Mouse (Mus musculus) thymus, postnatal 4 days (tissue): ENCODE results near the gene Megf11.

Experiments
- DNase-seq: peaks from one replicate; pipeline ENCODE4 v3.0.0; 2021

Gene Megf11

DNA sequence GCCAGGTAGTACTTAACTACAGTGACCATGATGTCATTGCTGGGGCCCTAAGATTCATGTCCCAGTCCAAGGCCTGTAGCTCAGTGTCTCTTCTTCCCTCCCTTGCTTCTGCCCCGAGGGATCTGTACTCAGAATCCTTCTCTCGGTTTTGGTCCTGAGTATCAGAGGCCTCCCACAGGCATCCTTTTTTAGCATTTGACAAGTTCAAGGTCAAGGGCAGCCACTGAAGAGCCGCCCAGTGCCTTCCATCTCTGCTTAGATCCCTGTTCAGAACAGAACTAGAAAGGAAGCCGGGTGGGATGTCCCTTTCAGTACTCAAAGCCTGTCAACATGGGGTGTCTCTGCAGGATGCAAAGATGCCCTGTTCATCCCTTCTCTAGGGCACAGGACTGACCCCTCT lies 185.0 kb downstream of the Megf11 start:
- DNase-seq, result no peak

DNA sequence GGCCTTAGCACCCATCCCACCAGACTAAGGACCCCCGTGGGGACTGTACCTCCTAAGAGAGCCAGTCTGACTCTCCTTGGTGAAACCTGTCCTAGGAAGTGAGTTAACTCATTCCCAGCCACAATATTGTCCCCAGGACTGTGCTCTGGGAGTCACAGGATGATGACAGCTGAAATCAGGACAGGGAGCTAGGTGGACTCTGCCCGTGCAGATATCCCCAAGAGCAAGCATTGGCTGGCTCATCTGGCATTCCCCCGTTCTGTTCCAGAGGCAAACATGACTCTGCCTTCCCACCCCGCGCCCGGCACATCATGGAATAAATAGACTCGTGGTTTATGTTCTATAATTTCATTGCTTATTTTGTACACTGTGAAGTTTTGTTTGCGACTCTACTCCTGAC lies 185.7 kb downstream of the Megf11 start:
- no peak for DNase-seq

DNA sequence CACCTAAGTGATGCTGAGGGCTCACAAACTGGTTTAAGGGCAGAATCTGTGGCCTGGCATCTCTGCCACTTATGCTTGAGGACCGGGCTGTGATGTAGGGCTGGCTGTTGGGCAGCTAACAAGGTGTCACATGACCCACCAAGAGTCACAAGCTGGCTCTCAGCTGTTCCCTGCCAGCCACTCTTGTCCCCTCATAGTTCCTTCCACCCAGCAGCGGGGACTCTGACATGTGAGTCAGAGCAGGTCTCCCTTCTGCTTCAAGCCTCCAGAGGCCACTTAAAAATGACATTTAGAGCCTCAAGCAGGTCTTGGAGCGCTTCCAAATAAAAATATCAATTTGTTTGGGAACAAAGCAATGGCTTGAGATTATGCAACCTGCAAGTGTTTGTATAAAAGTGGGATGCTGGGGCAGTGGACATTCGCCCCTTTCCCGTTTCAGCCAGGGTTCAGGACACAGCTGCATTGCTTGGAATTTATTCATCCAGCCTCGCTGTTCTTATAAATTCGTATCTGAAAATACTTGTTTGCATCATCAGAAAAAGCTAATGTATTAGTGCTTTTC lies 187.3 kb downstream of the Megf11 start:
- no peak for DNase-seq

DNA sequence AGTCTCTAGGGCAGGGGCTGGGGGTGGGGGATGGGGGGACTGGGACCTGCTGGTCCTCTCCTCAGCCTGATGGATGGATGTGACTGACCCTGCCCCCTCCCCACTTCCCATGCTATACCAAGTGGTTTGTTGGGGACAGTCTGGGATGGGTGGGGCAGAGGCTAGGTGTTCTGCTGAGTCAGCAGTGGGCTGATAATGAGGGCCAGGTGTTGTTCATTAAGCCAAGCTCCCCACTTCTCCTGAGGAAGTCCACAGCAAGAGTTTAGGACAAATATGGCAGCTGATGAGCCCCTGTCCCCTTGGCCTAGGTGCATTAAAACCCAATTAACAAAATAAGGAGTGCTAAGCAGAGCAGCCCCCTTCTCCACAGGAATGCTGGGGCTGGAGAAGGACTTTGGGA lies 190.2 kb downstream of the Megf11 start:
- DNase-seq, result no peak

DNA sequence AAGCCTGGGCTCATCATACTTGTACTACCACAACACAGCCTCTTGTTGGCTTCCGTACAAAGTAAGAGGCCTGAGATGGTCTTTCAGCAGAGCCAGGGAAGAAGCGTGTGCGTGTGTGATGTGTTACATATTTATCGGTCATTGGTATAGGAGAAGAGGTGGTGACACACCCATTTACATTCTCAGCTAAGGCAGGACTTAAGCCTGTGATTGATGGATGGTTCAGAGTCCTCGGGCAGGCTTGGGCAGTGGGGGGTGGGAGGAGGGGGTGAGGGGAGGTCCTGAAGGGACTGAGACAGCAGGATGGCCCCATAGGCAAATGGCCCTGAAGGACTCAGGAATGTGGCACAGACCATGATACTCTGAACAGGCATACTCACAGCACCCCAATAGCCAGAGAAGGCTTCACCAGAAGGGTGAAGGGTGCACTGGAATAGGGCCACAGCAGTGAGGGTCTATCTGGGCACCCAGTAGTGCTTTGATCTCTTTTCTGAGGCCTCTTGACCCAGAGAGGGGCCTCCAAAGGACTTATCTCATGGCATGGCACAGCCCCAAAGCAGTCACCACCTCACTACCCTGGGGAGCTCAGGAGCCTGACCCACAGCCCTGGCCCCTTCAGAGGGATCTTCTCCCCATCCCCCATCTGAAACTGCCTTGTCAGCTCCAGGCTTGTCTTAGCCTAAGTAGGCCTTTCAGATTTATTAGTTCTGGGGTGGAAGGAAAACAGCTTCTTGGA lies 190.9 kb downstream of the Megf11 start:
- DNase-seq, result no peak

DNA sequence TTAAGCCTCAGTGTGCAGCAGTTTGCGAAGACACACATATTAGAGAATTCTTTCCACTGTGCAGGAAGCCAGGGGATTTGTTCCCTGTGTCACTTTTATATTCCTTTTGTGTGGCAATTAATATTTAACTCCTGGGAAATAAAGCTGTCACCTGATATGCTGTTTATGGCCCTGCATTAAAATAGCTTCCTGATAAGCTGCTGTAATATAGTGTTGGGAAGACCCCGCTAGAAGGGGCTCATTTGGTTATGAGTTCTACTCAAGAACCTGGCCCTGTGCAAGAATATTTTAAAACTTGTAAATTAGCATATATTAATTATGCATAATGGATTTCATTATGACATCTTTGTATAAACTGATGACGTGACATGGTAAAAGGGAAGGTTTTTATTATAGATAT lies 191.7 kb downstream of the Megf11 start:
- no peak for DNase-seq

DNA sequence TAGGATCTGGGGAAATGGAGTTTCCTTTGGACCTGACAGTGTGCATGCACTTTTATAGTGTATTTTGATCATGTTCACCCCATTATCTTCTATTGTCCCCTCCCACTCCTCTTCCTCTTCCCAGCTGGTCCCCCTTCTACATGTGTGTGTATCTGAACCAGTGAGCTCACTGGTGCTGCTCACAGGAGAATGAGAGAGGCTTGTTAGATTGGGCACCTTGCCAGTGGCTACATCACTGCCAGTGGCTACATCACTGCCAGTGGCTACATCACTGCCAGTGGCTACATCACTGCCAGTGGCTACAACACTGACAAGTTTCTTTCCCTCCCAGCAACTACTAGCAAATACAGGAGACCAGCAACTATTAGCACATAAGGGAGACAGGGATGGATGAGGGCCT lies 192.6 kb downstream of the Megf11 start:
- no peak for DNase-seq

DNA sequence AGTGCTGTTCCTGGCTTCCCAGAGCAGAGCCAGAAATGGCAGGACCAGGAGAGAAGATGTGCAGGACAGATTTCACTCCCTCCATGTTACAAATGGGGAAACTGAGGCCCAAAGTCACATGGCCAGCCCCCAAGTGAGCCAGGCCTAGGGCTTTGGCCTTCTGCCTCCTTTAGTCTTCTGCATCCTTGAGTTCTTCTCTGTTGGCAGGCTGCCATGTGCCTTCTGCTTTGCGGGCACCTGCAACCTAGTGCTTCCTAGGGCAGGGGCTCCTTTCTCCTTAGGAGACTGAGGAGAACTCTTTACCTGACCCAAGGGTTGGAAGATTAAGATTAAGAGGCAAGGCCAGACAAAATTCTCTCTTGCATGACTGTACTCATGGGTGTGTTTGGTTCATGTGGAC lies 193.9 kb downstream of the Megf11 start:
- no peak for DNase-seq

DNA sequence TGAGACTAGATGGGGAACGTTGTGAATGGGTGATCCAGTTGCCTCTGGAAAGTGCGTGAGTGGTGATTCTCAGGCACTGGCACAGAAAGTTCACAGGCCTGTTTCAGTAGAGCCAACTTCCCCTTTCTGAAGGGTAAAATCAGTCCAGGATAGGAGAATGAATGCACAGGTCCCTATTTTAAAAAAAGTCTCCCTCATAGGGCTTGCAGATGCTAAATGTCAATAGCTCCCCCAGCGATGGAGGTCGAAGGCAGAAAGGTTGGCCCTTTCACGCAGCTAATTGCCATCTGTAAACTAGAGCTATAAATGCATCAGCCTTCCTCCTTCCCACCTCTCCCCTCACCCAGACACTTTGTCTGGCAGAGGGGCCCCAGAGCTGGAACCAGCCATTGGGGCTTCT lies 200.9 kb downstream of the Megf11 start:
- DNase-seq, result no peak

DNA sequence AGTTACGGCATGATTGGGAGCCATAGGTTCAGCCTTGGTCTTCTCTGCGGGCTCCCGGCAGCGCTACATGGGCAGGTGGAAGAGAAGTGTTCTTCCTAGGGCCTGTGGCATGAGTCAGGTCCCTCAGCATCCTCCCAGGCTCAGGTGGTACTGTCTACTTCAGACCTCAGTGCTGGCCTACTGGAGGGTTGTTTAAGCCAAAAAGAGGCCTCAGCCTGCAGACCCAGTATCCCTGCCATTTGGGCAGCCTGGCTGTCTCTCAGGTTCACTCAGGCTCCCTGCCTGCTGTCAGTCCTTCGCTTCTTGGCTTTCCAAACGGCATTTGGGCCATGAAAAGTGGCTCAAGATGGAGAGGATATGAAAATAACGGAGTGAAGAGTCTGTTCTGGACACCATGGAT lies 202.6 kb downstream of the Megf11 start:
- no peak for DNase-seq

DNA sequence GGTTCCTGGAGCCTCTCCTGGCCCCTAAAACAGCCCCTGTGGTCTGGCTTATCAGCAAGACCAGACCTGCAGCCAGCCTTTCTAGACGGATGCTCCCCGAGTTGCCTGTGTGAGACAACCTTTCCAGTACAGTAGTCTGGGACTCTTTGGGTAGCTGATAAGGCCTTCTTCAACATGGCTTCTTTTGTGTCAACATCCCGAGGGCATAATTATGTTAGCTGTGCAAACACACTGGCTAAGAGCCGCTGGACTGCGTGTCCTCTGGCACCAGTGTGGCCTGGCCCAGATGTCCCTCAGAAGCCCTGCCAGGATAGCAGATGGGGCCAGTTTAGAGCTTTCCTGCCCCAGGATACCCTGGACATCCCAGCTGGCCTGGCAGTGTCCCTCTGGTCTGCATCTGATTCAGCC lies 205.2 kb downstream of the Megf11 start:
- DNase-seq, result no peak

DNA sequence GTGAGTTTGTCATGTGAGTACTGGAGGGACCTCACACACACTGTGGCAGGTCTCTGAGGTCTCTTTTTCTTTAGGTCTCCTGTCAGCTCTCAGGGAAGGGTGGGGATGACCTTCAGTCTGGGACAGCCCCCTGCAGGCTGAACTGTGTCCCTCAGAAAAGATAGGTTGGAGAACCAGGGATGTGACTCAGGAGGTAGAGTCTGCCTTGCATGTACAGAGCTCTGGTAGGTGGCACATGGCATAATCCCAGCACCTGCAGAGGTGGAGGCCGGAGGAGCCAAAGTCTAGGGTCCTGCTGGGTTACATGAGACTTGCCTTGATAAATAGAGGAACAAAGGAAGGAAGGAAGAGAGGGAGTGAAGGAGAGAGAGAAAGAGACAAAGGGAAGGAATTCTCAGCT lies 206.0 kb downstream of the Megf11 start:
- DNase-seq, result no peak

DNA sequence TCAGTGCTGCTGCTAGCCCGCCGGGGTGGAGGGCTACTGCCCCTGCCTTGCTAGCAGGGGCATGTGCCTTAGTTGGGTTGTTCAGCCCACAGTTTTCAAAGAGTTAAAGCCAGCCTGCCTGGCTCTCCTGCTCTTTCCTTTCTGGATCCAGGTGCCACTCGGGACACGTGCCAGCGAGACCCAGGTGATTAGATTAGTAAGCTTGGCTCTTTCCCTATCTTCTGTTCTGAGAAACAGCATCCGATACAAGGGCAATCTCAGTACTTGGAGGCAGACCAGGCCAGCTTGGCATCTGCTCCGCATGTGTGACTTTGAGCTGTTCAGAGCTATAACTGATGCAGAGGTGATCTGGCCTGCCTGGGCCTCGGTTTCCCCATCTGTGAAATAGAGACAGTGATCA lies 209.0 kb downstream of the Megf11 start:
- no peak for DNase-seq

DNA sequence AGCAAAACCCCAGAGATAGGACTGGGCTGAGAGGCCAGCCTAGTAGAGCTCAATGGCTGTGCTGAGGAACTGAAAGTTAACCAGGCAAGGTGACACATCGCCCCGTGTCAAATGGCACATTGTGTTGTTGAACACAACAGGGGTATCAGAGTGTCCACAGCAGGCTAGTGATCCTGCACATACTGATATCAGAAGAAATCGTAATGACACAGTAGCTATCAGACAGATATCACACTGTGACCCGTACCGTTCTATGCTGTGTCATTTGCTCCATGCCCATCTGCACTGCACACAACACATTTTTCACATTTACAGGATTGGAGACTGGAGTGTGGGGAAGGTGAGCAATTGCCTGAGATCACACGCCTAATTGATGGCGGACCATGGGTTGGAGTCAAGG lies 213.0 kb downstream of the Megf11 start:
- DNase-seq, result no peak

DNA sequence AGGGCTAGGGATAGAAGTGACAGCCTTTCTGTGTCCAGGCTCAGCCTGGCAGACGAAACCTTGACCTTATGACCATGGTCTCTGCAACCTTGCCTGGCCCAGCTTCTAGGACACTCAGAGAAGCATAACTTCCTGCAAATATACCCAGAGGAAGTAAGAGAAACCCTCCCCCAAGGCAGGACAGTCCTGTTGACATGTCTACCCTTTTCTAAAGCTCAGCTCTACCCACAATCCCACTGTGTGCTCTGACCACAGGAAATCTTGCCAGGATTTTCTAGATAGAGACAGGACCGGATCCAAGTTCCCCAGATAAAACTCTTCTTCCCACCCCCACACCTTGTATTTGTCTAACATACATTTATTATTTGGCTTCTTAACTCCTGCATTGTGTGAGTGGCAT lies 215.3 kb downstream of the Megf11 start:
- no peak for DNase-seq

DNA sequence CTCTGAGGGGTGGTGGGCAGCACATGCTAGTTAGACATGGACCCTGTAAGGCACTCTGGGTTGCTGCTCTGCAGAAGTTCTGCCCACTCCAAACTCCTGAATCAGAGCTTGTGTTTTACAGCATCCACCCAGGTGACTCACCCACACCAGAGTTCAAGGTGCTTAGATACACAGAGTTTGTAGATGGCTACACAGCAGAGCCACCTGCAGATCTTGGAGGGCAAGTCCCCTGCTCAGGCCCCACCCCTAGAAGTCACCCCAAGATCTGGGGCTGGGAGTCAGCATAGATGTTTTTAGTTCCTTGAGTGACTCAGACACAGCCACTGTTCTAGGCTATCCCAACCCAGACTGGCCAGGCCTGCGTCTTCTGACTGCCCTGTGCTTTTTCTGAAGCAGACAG lies 217.5 kb downstream of the Megf11 start:
- no peak for DNase-seq

DNA sequence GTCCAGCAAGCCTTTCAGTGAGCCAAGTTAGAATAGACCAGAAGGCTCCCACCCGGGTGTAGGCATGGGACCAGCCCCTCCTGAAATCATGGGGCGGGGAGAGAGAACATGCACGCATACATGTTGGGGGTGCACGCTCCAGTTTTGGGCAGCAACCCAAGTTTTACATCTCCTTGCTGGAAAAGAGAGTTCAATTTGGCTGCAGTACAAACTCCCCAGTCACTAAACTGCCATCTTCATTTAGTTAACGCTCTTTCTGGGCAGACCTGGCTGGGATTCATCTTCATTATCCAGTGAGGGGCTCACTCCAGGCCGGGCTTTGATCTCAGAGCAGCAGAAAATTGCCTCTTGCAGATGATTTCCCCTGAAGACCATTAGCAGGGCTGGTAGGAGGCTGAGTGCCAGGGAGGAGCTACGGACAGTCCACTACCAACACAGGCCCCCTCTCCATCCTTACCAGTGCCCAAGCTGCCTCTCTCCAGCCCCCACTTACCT lies 218.8 kb downstream of the Megf11 start:
- no peak for DNase-seq

DNA sequence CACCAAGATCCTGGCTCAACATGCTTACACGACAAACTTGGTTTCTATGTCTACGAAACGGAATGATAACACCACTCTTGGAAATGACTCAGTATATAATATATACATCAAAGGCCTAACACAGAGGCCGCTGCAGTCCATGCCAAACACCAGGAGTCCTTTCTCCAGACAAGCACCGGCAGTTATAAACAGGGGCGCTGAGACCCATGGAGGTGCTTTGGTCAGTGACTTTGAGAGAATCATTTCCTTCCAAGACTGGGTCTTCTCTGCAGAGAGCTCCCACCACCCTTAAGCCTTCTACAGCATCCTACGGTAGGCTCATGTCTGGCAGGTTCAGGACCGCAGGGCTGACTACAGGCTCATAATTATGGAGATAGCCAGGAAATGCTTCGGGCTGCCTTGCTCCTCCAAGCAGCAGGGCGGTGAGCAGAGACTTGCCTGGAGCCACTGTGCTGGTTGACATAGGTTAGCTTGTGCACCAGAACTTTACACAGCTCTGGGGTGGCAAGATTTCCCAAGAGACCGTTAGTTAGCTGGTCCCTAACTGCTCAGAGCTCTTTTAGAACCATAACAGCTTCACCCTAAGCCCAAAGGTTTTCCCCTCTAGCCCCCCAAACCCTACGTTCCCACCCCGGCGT lies 219.8 kb downstream of the Megf11 start:
- DNase-seq, result no peak

DNA sequence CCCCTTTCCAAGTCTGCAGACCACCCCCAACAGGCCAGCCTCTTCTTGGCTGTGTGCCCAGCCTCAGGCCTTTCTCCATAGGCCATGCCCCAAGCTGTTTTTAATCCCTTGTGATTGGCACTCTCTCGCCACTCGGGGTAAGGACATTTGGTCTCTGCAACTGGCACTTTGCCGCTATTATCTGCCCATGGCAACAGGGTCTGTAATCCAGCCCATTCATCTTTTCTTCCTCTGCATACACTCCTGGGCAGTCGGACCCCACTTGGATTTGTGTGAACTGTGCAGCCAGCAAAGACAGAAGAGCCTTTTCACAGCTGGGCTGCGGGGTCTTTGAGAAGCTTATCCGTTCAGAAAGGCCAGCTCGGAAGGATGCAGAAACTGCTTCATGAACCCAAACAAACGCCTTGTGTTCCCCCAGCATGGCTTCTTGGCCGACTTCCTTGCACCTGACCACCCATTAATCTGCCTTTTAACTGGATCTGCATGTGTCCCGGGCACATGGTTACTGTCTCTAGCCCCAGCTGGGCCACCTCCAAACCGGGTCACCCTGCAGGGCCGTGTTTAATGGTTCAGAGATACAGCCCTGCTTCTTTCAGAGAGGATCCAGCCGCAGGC lies 220.4 kb downstream of the Megf11 start:
- no peak for DNase-seq

DNA sequence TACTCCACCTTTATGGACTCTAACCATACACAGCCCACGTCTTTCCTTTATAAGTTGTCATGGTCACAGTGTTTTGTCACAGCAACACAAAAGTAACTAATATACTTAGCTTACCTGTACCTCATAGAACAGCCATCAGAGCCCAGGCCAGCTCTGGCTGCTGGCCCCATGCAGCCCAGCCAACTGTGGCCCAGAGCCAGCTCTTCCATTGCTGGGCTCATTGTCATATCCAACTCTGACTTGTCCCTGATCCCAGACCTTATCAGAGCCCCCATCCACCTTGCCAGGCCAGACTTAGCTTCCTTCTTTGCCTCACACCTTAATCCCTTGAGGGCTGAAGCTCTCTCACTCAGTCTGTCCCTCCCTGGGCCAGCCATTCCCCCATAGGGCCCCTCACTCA lies 221.6 kb downstream of the Megf11 start:
- DNase-seq, result no peak

DNA sequence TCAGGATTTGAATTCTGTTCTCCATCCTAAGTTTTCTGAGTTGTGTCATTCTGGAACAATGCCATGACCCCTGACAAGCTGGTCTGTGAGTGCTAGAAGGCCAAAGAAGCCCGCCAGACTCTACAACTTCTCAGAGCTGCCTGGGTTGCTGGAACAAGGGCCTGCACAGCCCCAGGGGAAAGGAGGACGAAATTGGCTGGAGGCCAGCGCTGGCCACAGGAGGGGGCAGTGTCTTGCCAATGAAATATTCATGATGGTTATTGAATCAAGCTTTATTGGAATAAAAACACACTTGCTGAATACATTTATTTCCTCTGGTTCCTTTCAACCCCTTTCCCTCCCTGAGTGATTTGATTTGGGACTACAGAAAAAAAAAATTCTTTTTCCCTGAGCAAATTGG lies 224.1 kb downstream of the Megf11 start:
- DNase-seq, result no peak

DNA sequence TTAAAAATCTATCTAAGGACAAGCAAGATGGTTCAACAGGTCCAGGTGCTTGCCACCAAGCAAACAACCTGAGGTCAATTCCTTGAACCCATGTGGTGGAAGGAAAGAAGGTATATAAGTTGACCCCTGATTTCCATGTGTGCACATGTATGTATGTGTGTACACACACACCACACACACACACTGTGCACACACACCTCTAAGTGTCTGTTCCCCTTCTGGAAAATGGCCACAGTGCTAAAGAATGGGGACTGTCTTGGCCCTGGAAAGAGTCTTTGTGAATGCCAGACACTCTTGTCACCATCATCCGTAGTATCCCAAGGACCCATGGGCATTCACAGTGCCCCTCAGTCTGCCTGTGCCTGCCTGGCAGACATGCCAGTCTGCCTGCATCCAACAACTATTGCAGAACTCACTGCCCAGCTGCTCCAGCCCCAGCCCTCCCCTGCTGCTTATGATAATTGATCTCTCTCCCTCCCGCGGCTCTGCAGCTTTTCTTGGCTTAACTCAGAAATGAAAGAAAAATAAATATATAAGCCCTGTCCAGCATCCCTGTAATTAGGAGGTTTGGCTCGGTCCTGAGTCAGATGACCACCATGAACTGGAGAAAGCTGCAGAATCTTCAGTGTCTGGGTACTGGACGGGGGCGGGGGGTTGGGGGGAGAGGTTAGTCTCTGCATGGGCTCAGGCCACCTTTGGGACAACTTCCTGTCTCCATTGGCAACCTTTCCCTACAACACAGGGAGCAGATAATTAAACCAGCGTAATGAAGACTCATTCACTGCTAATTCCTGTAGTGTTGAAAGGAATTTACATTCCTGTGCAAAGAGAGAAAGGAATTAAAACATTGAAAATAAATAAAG lies 226.9 kb downstream of the Megf11 start:
- no peak for DNase-seq
